Mouse (Mus musculus) stomach, postnatal 0 days (tissue): ENCODE measurements at regions not wholly inside any gene's neighbourhood (a gene's known extent, or its start where the extent isn't known, plus 50 kb on each side); places are given as distances from the start of the nearest gene placed in this dataset.

Experiments
- CTCF ChIP-seq: IDR thresholded peaks from 2 replicates; pipeline ENCODE4 v1.5.1; 2016; ENCODE audit warnings: antibody characterized with exemption, low read depth, mild to moderate bottlenecking, moderate library complexity
- EP300 ChIP-seq: optimal IDR thresholded peaks from 2 replicates; pipeline ENCODE3; 2016; ENCODE audit warnings: antibody characterized with exemption

DNA sequence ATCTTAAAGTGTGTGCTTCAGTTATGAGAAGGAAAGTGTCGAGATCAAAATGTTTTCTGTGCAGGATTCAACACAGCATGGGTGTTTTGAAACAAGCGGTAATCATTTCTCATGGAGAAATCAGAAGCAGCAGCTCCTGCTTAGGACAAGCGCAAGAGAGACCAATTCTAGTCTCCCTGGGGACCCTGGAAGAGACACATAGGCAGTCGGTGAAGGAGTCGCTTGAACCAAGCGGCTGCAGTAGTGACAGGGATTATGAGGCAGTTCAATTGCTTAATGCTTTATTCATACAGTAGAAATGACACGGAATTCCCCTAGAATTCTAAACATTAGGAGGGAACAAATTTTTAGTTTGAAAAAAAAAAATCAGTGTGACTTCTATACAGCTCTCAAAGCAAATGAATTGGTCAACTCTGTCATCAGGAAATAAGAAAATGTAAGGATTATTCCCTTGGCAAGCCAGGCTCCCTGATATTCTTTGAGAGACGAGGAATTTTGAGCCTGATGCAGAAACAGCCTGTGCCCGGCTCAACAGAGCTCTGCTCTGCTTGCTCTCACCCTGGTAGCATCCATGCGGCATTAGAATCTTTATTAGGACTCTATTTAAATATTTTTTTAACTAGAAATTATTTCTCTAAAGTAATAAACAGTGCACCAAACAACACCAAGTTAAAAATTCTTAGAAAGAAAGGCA lies 143.1 kb upstream of the Kcnh8 start:
- TF ChIP-seq EP300: no peak
- TF ChIP-seq CTCF: no peak
